Mouse (Mus musculus): Measurements from ENCODE around the gene Tiam2. TPM values are rescaled to one million over a fixed set of nuclear protein-coding genes. Genes with fewer than 3 reads are reported as not detected.

Gene Tiam2
- polyA plus RNA-seq, 1 experiment from 2014 or later = 4.9 TPM

GRCm38 (mm10) chr17:3520344-3520743 lies 194.0 kb downstream of the Tiam2 start:
- Histone ChIP-seq H3K9me3 (no peaks in the 10 kb centered on the region), H3K4me2 (replicated peaks) (no peak overlapping the region), H3K27ac (no peak overlapping the region), H3K36me3 (0 out of 2 replicates have a peak, but pooled peaks cover 3% of the 10 kb centered on the region), H3K27me3 (no peaks in the 10 kb centered on the region), H3K4me3 (replicated peaks) (no peak overlapping the region), H3K9ac (replicated peaks) (no peak overlapping the region), H3K4me1 (replicated peaks) (no peaks in the 10 kb centered on the region)
- 92% methylated on average over 5 of the region's 5 CpGs for WGBS
- ATAC-seq = no peak

- Histone ChIP-seq H3K27ac (no peak overlapping the region), H3K9ac (replicated peaks) (no peak overlapping the region), H3K9me3 (no peaks in the 10 kb centered on the region), H3K4me3 (replicated peaks) (no peak overlapping the region), H3K27me3 (no peaks in the 10 kb centered on the region), H3K4me1 (replicated peaks) (no peaks in the 10 kb centered on the region), H3K4me2 (replicated peaks) (no peak overlapping the region), H3K36me3 (peaks cover 3% of the 10 kb centered on the region; the same call in 1 of the 2 replicates)
- 85% methylated on average over 6 of the region's 6 CpGs for WGBS
- ATAC-seq = no peak
These were observed 201.6 kb downstream of the Tiam2 start for GRCm38 (mm10) chr17:3527841-3528471.

- ATAC-seq = no peak
- H3K27me3 ChIP-seq = no peaks in the 10 kb centered on the region
- 76% methylated on average over 3 of the region's 3 CpGs for whole genome bisulfite sequencing
- no peak overlapping the region for H3K27ac ChIP-seq
- H3K4me3 ChIP-seq (replicated peaks) = no peak overlapping the region
- H3K9ac ChIP-seq (replicated peaks) = no peak overlapping the region
- H3K4me1 ChIP-seq (replicated peaks) = no peaks in the 10 kb centered on the region
- H3K36me3 ChIP-seq = peaks cover 3% of the 10 kb centered on the region; the same call in 1 of the 2 replicates
- no peak overlapping the region for H3K4me2 ChIP-seq (replicated peaks)
- no peaks in the 10 kb centered on the region for H3K9me3 ChIP-seq
These were observed 203.2 kb downstream of the Tiam2 start for GRCm38 (mm10) chr17:3529523-3529922.

GRCm38 (mm10) chr17:3530549-3530948 lies 204.2 kb downstream of the Tiam2 start:
- H3K27me3 ChIP-seq = no peaks in the 10 kb centered on the region
- no peaks in the 10 kb centered on the region for H3K4me1 ChIP-seq (replicated peaks)
- no peak for ATAC-seq
- peaks cover 3% of the 10 kb centered on the region; the same call in 1 of the 2 replicates for H3K36me3 ChIP-seq
- H3K9me3 ChIP-seq = no peaks in the 10 kb centered on the region
- no peak overlapping the region for H3K27ac ChIP-seq
- H3K9ac ChIP-seq (replicated peaks) = no peak overlapping the region
- no peak overlapping the region for H3K4me2 ChIP-seq (replicated peaks)
- H3K4me3 ChIP-seq (replicated peaks) = no peak overlapping the region
- 61% methylated on average over 7 of the region's 7 CpGs for WGBS

- Histone ChIP-seq H3K4me1 (replicated peaks) (no peaks in the 10 kb centered on the region), H3K4me2 (replicated peaks) (no peak overlapping the region), H3K27ac (no peak overlapping the region), H3K4me3 (replicated peaks) (no peak overlapping the region), H3K9me3 (no peaks in the 10 kb centered on the region), H3K27me3 (no peaks in the 10 kb centered on the region), H3K36me3 (peaks cover 3% of the 10 kb centered on the region; the same call in 1 of the 2 replicates), H3K9ac (replicated peaks) (no peak overlapping the region)
- ATAC-seq = no peak
- 83% methylated on average over 1 of the region's 1 CpGs for WGBS
These were observed 205.3 kb downstream of the Tiam2 start for GRCm38 (mm10) chr17:3531641-3532040.

- ATAC-seq = no peak
- Histone ChIP-seq H3K4me2 (replicated peaks) (no peak within 1 kb of the TSS), H3K4me1 (replicated peaks) (no peaks in the 10 kb centered on the region), H3K9ac (replicated peaks) (no peak within 1 kb of the TSS), H3K36me3 (peaks cover 3% of the 10 kb centered on the region; the same call in 1 of the 2 replicates), H3K9me3 (no peaks in the 10 kb centered on the region), H3K27me3 (no peaks in the 10 kb centered on the region), H3K4me3 (replicated peaks) (no peak within 1 kb of the TSS), H3K27ac (no peak within 1 kb of the TSS)
- WGBS = 82% methylated on average over 4 of the region's 4 CpGs
These were observed 205.9 kb downstream of the Tiam2 start, which contains the start of gene Cldn20 for GRCm38 (mm10) chr17:3532254-3532653. Gene Cldn20, plus strand, starts transcription at chr17:3532554.

GRCm38 (mm10) chr17:3533425-3533824 lies 207.1 kb downstream of the Tiam2 start:
- H3K4me1 ChIP-seq (replicated peaks) = no peaks in the 10 kb centered on the region
- peaks cover 3% of the 10 kb centered on the region; the same call in 1 of the 2 replicates for H3K36me3 ChIP-seq
- no peaks in the 10 kb centered on the region for H3K27me3 ChIP-seq
- H3K9me3 ChIP-seq = no peaks in the 10 kb centered on the region
- no peak overlapping the region for H3K4me3 ChIP-seq (replicated peaks)
- H3K27ac ChIP-seq = no peak overlapping the region
- H3K4me2 ChIP-seq (replicated peaks) = no peak overlapping the region
- 30% methylated on average over 1 of the region's 1 CpGs for WGBS
- no peak overlapping the region for H3K9ac ChIP-seq (replicated peaks)
- no peak for ATAC-seq

GRCm38 (mm10) chr17:3540304-3540703 lies 213.9 kb downstream of the Tiam2 start:
- no peak overlapping the region for H3K27ac ChIP-seq
- H3K9me3 ChIP-seq = no peaks in the 10 kb centered on the region
- H3K4me3 ChIP-seq (replicated peaks) = no peak overlapping the region
- no peaks in the 10 kb centered on the region for H3K27me3 ChIP-seq
- no peak overlapping the region for H3K9ac ChIP-seq (replicated peaks)
- peaks cover 9% of the 10 kb centered on the region for H3K36me3 ChIP-seq
- WGBS = 95% methylated on average over 2 of the region's 2 CpGs
- H3K4me1 ChIP-seq (replicated peaks) = no peaks in the 10 kb centered on the region
- ATAC-seq = no peak
- no peak overlapping the region for H3K4me2 ChIP-seq (replicated peaks)

- Histone ChIP-seq H3K9me3 (no peaks in the 10 kb centered on the region), H3K27ac (no peak overlapping the region), H3K27me3 (no peaks in the 10 kb centered on the region), H3K9ac (replicated peaks) (no peak overlapping the region), H3K4me3 (replicated peaks) (no peak overlapping the region), H3K4me1 (replicated peaks) (no peaks in the 10 kb centered on the region), H3K4me2 (replicated peaks) (no peak overlapping the region), H3K36me3 (peaks cover 9% of the 10 kb centered on the region)
- 91% methylated on average over 5 of the region's 5 CpGs for WGBS
- no peak for ATAC-seq
These were observed 214.7 kb downstream of the Tiam2 start for GRCm38 (mm10) chr17:3541033-3541432.

GRCm38 (mm10) chr17:3547725-3548124 lies 221.4 kb downstream of the Tiam2 start:
- no peaks in the 10 kb centered on the region for H3K4me1 ChIP-seq (replicated peaks)
- 69% methylated on average over 7 of the region's 7 CpGs for WGBS
- no peaks in the 10 kb centered on the region for H3K27me3 ChIP-seq
- no peak overlapping the region for H3K27ac ChIP-seq
- H3K36me3 ChIP-seq = peaks cover 9% of the 10 kb centered on the region
- H3K9me3 ChIP-seq = no peaks in the 10 kb centered on the region
- no peak overlapping the region for H3K9ac ChIP-seq (replicated peaks)
- no peak overlapping the region for H3K4me3 ChIP-seq (replicated peaks)
- H3K4me2 ChIP-seq (replicated peaks) = no peak overlapping the region
- ATAC-seq = no peak

- WGBS = 67% methylated on average over 1 of the region's 1 CpGs
- ATAC-seq = no peak
- Histone ChIP-seq H3K9me3 (no peaks in the 10 kb centered on the region), H3K27ac (no peak overlapping the region), H3K27me3 (no peaks in the 10 kb centered on the region), H3K4me1 (replicated peaks) (peaks cover 13% of the 10 kb centered on the region; the same call in 1 of the 2 replicates), H3K36me3 (peaks cover 9% of the 10 kb centered on the region), H3K4me3 (replicated peaks) (no peak overlapping the region), H3K9ac (replicated peaks) (no peak overlapping the region), H3K4me2 (replicated peaks) (no peak overlapping the region)
These were observed 229.9 kb downstream of the Tiam2 start for GRCm38 (mm10) chr17:3556251-3556650.

GRCm38 (mm10) chr17:3557331-3558311 lies 231.2 kb downstream of the Tiam2 start, which contains the start of gene Tfb1m:
Gene Tfb1m, minus strand, starts transcription at chr17:3557781.
- peaks cover 13% of the 10 kb centered on the region; the same call in 1 of the 2 replicates for H3K4me1 ChIP-seq (replicated peaks)
- H3K4me2 ChIP-seq (replicated peaks) = peak within 1 kb of the TSS; percentile 61
- no peaks in the 10 kb centered on the region for H3K27me3 ChIP-seq
- WGBS = 1% methylated on average over 60 of the region's 60 CpGs
- H3K4me3 ChIP-seq (replicated peaks) = peak within 1 kb of the TSS; percentile 57
- H3K27ac ChIP-seq = peak within 1 kb of the TSS; percentile 75
- peak; percentile 100 for ATAC-seq
- peak within 1 kb of the TSS; percentile 69 for H3K9ac ChIP-seq (replicated peaks)
- H3K9me3 ChIP-seq = no peaks in the 10 kb centered on the region
- H3K36me3 ChIP-seq = peaks cover 4% of the 10 kb centered on the region; the same call in 1 of the 2 replicates

All from midbrain, embryonic 13.5 days (tissue).